Mouse (Mus musculus) heart, postnatal 0 days (tissue): ENCODE data around the gene Foxn3. TPM values are rescaled to one million over a fixed set of nuclear protein-coding genes. Genes with fewer than 3 reads are reported as not detected.
A peak's percentile ranks its signal among the peaks of the same experiment; 100 is the strongest.

ENCODE experiments used
- ATAC-seq: fragments of 200-750 bp; cut with Nextera tagmentation; 2 replicates; pipeline ENCODE4 v1.8.0; 2017; ENCODE audit warnings: low read depth, moderate number of reproducible peaks, moderate library complexity; ENCODE audit not compliant: insufficient read depth
- DNase-seq: peaks from one replicate; pipeline ENCODE4 v3.0.0-alpha.2; 2016; ENCODE audit warnings: low spot score
- H3K27ac ChIP-seq: fragments of 300-500 bp; sonication (generic); 2 replicates; pipeline ENCODE4 v1.5.1; 2014; ENCODE audit warnings: low read depth, mild to moderate bottlenecking
- H3K27me3 ChIP-seq: fragments of 300-500 bp; sonication (generic); 2 replicates; pipeline ENCODE4 v1.6.1; 2014; ENCODE audit warnings: low read length, mixed read lengths; ENCODE audit not compliant: control insufficient read depth, insufficient read depth
- H3K36me3 ChIP-seq: fragments of 300-500 bp; sonication (generic); replicated peaks from 2 replicates; pipeline ENCODE4 v1.6.1; 2014; ENCODE audit warnings: low read length, mixed read lengths; ENCODE audit not compliant: control insufficient read depth, insufficient read depth
- H3K4me1 ChIP-seq: fragments of 300-500 bp; sonication (generic); 2 replicates; pipeline ENCODE4 v1.6.1; 2014; ENCODE audit warnings: antibody characterized with exemption; ENCODE audit not compliant: control insufficient read depth, insufficient read depth
- H3K4me2 ChIP-seq: fragments of 300-500 bp; sonication (generic); 2 replicates; pipeline ENCODE4 v1.6.1; 2014; ENCODE audit warnings: low read depth, mild to moderate bottlenecking, low read length, moderate library complexity
- H3K4me3 ChIP-seq: fragments of 300-500 bp; sonication (generic); 2 replicates; pipeline ENCODE4 v1.5.1; 2014; ENCODE audit warnings: low read depth, low read length
- H3K9ac ChIP-seq: fragments of 300-500 bp; sonication (generic); replicated peaks from 2 replicates; pipeline ENCODE4 v1.6.1; 2014; ENCODE audit warnings: low read depth, low read length, mixed read lengths
- H3K9me3 ChIP-seq: fragments of 300-500 bp; sonication (generic); replicated peaks from 2 replicates; pipeline ENCODE4 v1.6.1; 2016; ENCODE audit warnings: low read length; ENCODE audit not compliant: control insufficient read depth
- CTCF ChIP-seq: IDR thresholded peaks from 2 replicates; pipeline ENCODE4 v1.5.1; 2016; ENCODE audit warnings: antibody characterized with exemption, control low read depth, low read depth
- EP300 ChIP-seq: IDR thresholded peaks from 2 replicates; pipeline ENCODE4 v1.6.1; 2016; ENCODE audit warnings: antibody characterized with exemption, low read depth
- WGBS: fragments of 180-500 bp; shearing (Covaris S2); extraction: QIAGEN DNeasy Blood & Tissue Kit; methylation state at CpG from one replicate; pipeline ENCODE4 v1.1.7; 2014; 5-methylcytosine and 5-hydroxymethylcytosine counted together
- polyA plus RNA-seq: library from polyadenylated mRNA; unstranded; fragments of >200 nt; fragmentation: Nextera tagmentation; extraction: Ambion mirVana; gene quantifications from 2 replicates; pipeline ENCODE4 v1.2.1, GENCODE M21; 2015
- total RNA-seq: library from RNA; depleted of rRNA; stranded (reverse); fragments of >200 nt; gene quantifications from 2 replicates; pipeline ENCODE4 v1.2.3, GENCODE M21; 2014; ENCODE audit warnings: low replicate concordance

The Foxn3 gene
- total and polyA plus RNA-seq, 2 experiments from 2014 or later = 31.4 to 55.3 TPM

GRCm38 (mm10) chr12:99415538-99415937, 147.8 kb downstream of the Foxn3 start:
- Histone ChIP-seq H3K4me3 (no peak overlapping the region), H3K4me2 (no peak overlapping the region), H3K4me1 (no peaks in the 10 kb centered on the region), H3K9ac (no peak overlapping the region), H3K36me3 (no peaks in the 10 kb centered on the region), H3K27ac (no peak overlapping the region), H3K27me3 (no peaks in the 10 kb centered on the region), H3K9me3 (no peaks in the 10 kb centered on the region)
- no peak for TF ChIP-seq CTCF
- no peak for TF ChIP-seq EP300
- DNase-seq = no peak
- ATAC-seq = no peak
- 78% methylated on average over 5 of the region's 5 CpGs for WGBS

- Histone ChIP-seq H3K4me2 (no peak overlapping the region), H3K27me3 (no peaks in the 10 kb centered on the region), H3K4me1 (no peaks in the 10 kb centered on the region), H3K36me3 (no peaks in the 10 kb centered on the region), H3K4me3 (no peak overlapping the region), H3K27ac (no peak overlapping the region), H3K9ac (no peak overlapping the region), H3K9me3 (no peaks in the 10 kb centered on the region)
- ATAC-seq (no peak), DNase-seq (no peak)
- 67% methylated on average over 3 of the region's 3 CpGs for WGBS
- TF ChIP-seq EP300 = no peak
- no peak for TF ChIP-seq CTCF
Observed at GRCm38 (mm10) chr12:99412496-99412895, 150.9 kb downstream of the Foxn3 start.

GRCm38 (mm10) chr12:99412034-99412433, 151.3 kb downstream of the Foxn3 start:
- Histone ChIP-seq H3K27me3 (no peaks in the 10 kb centered on the region), H3K4me1 (no peaks in the 10 kb centered on the region), H3K4me2 (no peak overlapping the region), H3K4me3 (no peak overlapping the region), H3K27ac (no peak overlapping the region), H3K9me3 (no peaks in the 10 kb centered on the region), H3K36me3 (no peaks in the 10 kb centered on the region), H3K9ac (no peak overlapping the region)
- DNase-seq (no peak), ATAC-seq (no peak)
- no peak for TF ChIP-seq CTCF
- TF ChIP-seq EP300 = no peak
- WGBS = 60% methylated on average over 7 of the region's 7 CpGs

DNA sequence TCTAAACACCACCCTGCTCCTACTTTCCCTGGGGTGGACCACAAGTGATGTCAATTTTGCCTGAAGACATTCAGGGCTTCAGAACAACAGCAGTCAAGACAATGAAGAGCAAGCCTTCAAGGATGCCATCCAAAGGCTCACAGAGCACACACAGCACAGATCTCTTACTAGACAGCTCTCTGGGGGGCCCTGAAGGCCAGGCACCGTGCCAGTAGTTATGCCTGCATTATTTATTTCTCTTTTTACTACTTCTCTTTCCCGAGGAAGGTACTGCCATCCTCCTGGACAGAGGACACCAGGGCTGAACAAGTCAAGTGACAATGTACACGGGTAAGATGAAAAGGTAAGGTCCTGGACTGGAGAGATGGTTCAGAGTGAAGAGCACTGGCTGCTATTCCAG, 154.7 kb downstream of the Foxn3 start:
- H3K27ac ChIP-seq = no peak overlapping the region
- no peaks in the 10 kb centered on the region for H3K36me3 ChIP-seq
- H3K4me2 ChIP-seq = no peak overlapping the region
- H3K4me1 ChIP-seq = no peaks in the 10 kb centered on the region
- no peak for DNase-seq
- H3K4me3 ChIP-seq = no peak overlapping the region
- peaks cover 1% of the 10 kb centered on the region; the same call in 1 of the 2 replicates for H3K9me3 ChIP-seq
- no peak for ATAC-seq
- WGBS = 52% methylated on average over 3 of the region's 3 CpGs
- TF ChIP-seq CTCF (no peak), EP300 (no peak)
- no peaks in the 10 kb centered on the region for H3K27me3 ChIP-seq
- no peak overlapping the region for H3K9ac ChIP-seq

- no peak for ATAC-seq
- TF ChIP-seq EP300 (no peak), CTCF (no peak)
Observed at GRCm38 (mm10) chr12:99408089-99408488, 155.3 kb downstream of the Foxn3 start.

GRCm38 (mm10) chr12:99407318-99407716, 156.1 kb downstream of the Foxn3 start:
- 43% methylated on average over 6 of the region's 6 CpGs for WGBS
- H3K9me3 ChIP-seq = peaks cover 5% of the 10 kb centered on the region; the same call in 1 of the 2 replicates
- peak overlapping the region; percentile 59 for H3K4me2 ChIP-seq
- ATAC-seq = no peak
- peak overlapping the region; percentile 62 for H3K27ac ChIP-seq
- H3K4me3 ChIP-seq = peak overlapping the region; percentile 40
- peak overlapping the region; percentile 50 for H3K9ac ChIP-seq
- H3K36me3 ChIP-seq = no peaks in the 10 kb centered on the region
- H3K4me1 ChIP-seq = no peaks in the 10 kb centered on the region
- peak; percentile 32 for DNase-seq
- H3K27me3 ChIP-seq = no peaks in the 10 kb centered on the region
- no peak for TF ChIP-seq CTCF
- TF ChIP-seq EP300 = no peak

More at GRCm38 (mm10) chr12:99408089-99408488, 155.3 kb downstream of the Foxn3 start:
- Histone ChIP-seq H3K4me2 (no peak overlapping the region), H3K4me1 (no peaks in the 10 kb centered on the region), H3K27ac (0 out of 2 replicates have a peak overlapping the region, but pooled peaks have one; percentile 11), H3K36me3 (no peaks in the 10 kb centered on the region), H3K4me3 (no peak overlapping the region), H3K9ac (no peak overlapping the region), H3K9me3 (peaks cover 5% of the 10 kb centered on the region; the same call in 1 of the 2 replicates), H3K27me3 (no peaks in the 10 kb centered on the region)
- WGBS = 77% methylated on average over 16 of the region's 16 CpGs
- no peak for DNase-seq
